Mouse (Mus musculus) c-Kit-positive CD71-positive TER-119-negative erythroid progenitor cells, embryonic 14.5 days (primary cell): ENCODE results near the gene Cldn10.
A peak's percentile ranks its signal among the peaks of the same experiment; 100 is the strongest.

ENCODE experiments used
- DNase-seq: peaks from one replicate; pipeline ENCODE4 v3.0.0-alpha.2; 2013; ENCODE audit warnings: low read depth

The Cldn10 gene

DNA sequence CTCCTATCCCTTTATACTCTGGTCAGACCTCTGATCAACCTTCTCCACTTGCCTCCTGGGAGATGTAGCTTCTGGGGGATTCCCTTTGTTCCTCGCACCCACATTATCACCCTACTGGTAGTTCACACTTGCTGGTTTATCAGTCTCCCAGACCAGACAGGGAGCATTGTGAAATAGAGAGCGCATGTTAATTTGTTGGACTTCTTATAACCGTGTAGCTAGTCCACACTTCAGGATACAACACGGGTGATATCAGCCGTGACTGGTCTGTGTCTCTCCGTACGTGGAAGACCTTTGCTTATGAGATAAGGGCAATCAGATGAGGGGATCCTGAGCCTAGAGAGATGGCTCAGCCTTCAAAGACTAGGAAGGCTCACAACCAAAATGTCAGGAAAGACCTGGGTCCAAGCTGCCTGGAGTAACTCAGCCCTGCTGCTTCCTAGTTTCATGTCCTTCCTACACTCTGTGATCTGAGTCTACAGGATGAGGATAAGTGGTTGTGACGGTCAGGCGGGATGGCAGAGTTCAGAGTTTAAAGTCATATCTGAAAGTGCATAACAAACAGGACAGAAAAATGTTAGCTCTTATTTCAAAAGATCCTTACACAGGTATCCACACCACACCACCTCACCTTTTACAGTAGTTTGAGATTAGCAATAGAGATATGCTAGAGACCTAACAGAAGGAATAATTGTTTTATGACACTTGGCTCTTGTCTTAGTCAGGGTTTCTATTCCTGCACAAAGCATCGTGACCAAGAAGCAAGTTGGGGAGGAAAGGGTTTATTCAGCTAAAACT, 78.5 kb downstream of the Cldn10 start:
- no peak for DNase-seq

DNA sequence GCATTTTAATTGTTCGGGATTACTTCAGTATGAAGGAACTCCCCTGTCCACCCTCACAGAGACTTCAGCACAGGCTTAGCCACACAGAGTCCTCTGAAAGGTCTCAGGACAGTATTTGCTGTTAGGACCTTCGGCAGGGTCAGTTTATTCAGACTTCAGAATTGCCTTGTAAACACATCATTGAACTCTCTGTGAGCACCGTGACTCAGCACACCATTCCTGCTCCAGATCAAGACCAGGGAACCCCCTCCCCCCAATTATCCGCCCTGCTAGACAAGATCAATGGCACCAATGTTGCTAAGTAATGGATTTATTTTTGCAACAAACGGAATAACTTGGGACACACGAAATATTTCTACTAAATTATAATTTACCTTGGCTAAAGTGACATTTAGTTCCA, 79.7 kb downstream of the Cldn10 start:
- no peak for DNase-seq

- no peak for DNase-seq
Observed at GRCm38 (mm10) chr14:118868102-118868724, 80.5 kb downstream of the Cldn10 start.

DNA sequence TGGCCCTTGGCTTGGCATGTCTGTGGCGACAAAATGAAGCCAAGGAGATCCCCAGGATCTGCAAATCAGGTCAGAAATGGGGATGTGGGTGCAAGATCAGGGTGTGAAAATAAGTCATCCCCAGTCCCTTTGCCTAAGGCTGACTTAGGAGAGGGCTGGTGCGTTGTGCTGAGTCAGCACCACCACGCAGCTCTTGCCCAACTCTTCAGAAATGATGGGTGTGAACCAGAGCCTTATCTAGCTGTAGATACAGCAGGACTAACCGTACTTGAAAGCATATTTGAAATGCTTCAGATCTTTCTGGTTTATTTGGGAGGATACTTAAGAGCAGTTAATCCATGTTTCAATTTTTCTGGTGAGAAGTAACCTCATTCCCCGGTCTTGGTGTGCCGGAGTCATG, 82.0 kb downstream of the Cldn10 start:
- DNase-seq, result peak; percentile 45

DNA sequence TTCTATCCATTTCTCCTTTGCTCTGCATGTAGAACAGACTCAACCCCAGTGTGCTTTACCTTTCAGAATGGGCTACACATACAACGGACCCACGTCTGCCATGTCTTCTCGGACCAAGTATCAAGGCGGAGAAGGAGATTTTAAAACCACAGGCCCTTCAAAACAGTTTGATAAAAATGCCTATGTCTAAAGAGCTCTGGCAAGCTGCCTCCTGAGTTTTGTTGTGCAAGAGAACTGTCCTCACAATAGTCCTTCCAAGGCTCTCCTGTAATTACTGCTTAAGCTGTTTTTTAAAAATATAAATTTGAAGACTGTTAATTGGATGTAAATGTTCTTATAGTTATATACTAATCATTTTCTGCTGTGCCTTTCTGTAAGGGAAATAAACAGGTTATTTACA, 86.4 kb downstream of the Cldn10 start:
- DNase-seq, result no peak

DNA sequence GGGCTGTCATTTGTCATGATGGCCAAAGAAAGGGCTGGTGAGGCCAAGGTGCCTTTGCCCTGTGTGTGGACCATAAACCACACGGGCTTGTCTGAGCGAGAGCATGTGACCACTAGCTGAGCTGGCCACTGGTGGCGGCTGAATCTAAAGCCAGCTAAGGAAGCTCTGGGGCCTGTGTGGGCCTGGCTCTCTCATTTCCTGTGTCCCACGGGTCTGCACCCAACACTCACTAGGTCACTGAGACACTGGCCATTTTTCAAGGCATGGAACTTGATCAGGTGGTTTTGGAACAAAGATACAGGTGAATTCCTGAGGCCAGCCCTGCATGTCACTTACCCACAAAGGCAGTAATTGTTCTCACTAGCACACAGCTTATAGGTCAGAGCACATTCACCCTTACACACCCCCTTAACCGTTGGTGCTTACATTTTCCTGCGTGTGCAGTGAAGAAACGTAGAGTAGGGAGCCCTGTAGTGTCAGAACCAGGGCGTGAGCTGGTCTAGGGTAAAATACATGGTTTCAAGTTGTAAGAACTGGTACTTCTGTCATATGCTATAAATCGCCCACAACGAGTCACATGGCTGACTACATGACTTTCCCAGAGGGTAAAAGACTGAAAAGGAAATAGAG, 87.2 kb downstream of the Cldn10 start:
- no peak for DNase-seq

DNA sequence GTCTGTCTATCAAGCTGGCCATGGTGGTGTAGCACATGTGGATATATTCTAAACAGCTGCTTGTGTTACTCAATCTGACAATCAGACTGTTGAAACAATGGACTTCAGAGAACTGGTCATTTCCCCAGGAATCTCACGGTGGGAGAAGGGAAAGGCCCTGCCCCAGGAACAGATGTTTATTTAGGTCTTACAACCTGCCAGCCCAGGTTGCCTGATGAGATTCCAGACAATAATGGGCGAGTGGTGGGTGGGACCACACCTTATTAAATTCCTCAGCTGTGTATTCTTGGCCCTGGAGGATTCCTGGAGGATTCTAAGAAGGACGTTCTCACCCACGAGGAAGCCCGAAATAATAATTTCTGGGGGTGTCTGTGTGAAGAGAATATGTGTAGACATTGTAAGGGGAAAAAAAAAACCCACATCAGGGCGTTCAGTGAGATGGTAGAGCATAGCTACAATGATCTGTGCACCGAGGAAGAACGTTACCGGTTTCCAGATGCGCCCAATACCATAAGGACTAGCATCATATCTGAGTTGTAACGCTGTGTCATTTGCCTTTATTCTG, 90.7 kb downstream of the Cldn10 start:
- no peak for DNase-seq

DNA sequence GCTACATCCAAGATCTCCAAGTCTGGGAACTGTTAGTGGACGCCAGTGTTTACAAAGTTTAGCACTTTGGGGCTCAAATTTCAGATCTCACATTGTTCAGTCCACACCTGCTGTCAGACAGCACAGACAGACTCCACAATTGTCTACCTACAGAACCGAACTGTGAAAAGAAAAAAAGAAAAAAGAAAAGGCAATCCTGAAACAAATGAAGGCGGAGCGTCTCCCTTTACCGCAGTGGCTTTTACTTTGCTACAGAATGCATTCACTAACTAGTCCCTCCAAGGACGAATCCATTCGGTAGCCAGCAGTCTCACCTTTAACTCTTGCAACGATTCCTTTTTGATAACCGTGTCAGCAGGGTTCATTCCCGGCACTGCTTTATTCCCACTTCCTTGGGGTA, 93.0 kb downstream of the Cldn10 start:
- DNase-seq, result no peak

GRCm38 (mm10) chr14:118883344-118884249, 95.9 kb downstream of the Cldn10 start:
- peak; percentile 62 for DNase-seq

GRCm38 (mm10) chr14:118884250-118884556, 96.5 kb downstream of the Cldn10 start:
- DNase-seq, result peak; percentile 54

GRCm38 (mm10) chr14:118890101-118890500, 102.4 kb downstream of the Cldn10 start:
- DNase-seq, result no peak

DNA sequence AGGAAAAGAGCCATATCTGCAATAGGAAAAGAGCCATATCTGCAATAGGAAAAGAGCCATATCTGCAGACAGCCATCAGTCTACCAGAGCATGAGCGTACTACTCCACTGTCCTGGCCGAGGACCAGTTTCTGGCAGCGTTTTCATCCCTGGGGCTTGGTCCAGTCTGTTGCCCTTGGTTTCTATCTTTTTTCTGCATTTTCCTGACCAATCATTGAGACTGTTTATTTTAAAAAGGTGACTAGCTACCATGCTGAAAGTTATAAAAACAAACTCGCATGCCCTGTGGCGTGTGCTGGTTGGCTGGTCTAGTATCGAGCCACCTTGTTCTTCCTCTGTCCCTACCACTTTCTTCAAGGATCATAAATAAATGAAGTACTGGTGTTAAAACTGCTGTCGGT, 107.5 kb downstream of the Cldn10 start:
- DNase-seq, result no peak

DNA sequence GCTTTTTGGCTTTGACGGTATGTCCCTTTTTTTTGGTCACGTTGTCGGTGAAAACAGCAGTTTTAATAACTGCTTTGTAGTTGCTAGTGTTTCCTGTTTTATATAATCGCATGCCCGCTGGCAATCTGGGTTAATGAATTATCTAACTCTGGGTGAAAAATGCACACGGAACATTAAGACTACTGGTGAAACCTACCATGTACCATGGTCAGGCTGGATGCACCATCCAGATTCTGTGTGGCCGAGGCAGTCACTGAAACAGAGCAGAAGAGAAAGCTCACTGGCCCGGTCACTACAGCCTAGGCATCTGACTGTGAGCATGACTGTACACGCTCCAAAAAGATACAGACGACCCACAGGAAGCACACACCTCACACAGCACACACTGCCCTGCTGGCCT, 107.9 kb downstream of the Cldn10 start:
- no peak for DNase-seq

DNA sequence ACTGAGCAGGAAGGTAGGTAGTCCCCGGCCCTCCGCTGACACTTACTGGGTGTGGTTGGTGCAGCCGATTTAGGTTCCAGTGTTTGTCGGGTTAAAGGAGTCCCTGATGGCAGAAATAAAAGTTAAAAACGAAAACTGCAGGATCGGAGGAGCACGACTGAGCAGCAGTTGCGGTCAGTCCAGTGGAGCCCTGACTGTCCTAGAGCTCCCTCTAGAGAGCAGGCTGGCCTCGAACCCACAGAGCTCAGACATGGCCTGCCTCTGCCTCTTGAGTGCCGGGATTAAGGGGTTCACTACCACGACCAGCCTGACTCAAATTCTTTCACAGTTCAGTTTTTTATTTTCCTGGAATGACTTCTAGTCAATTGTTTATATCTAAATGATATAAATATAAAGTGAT, 112.2 kb downstream of the Cldn10 start:
- DNase-seq, result no peak

DNA sequence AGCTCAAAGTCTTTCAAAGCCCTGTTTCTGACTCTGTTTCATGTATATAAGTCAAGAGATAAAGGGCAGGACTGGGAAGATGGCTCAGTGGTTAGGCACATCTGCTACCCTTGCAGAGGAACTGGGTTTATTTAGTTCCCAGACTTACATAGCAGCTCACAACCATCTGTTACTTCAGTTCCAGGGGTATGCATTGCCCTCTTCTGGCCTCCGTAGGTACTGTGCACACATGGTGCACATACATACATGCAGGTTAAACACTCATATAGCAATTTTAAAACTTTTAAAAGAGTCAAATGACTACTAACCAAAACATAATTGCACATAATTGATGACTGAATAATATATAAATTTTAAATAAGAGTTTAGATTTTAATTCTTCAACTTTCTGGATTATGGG, 113.2 kb downstream of the Cldn10 start:
- DNase-seq, result no peak

DNA sequence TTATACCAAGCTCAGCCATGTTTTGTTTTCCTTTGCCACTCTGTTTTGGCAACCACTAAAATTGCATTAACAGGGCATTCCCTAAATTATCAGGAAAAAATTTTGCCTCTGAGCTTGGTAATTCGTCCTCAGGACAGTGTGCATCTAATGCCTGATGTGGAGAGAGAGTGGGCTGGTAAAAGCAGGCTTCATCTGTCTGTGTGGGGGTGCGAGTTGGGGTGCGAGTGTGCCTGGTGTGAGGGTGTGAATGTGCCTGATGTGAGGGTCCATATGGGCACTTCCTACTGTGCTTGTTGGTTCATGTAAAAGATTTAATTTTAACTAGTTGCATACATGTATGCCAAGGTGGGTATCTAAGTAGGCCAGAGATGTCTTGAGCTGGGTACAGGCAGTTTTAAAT, 115.7 kb downstream of the Cldn10 start:
- no peak for DNase-seq

GRCm38 (mm10) chr14:118903867-118904562, 116.3 kb downstream of the Cldn10 start:
- no peak for DNase-seq

DNA sequence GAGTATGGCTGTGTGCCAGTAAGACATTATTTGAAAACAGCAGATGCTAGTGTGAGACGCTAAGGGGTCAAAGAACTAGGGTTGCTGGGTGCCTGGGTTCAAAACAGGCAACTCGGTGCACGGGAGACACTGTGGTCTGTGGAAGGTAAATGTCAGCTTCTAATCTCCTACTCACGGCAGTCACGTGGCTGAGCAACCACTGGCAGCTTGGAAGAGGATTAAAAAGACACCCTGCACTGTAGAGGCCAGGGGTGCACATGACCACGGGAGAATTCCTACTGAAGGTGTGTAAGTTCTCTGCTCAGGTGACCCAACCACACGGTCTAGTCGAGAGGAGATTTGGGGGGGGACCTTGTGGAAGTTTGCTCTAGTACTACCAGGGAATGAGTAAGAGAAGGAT, 119.9 kb downstream of the Cldn10 start:
- DNase-seq, result no peak

DNA sequence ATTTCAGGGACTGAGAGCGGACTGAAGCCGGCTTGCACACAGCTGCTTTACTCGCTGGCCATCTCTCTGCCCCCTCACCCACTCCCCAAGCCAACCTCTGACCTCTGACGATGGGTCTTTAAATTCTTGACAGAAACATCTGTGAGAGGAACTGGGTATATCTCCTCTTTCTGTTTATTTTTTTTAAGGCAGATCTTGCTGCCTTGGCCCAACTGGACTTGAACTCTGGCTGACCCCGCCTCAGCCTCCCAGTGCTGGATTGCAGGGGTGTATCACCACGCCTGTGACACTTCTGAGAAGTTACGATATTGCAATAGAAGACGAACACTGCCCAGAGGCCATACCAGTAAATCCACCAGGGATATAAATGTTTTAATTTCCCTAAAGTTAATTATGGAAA, 122.2 kb downstream of the Cldn10 start:
- DNase-seq, result no peak

- peak; percentile 59 for DNase-seq
Observed at GRCm38 (mm10) chr14:118910332-118911222, 122.9 kb downstream of the Cldn10 start.
